Comparison of ENCODE assay signal across 22 mouse cellular contexts in genomic region chr17:83885021-83885582, GRCm38 (mm10). TPM values are rescaled to one million over a fixed set of nuclear protein-coding genes. Genes with fewer than 3 reads are reported as not detected.
DNase-seq lines count a peak whose midpoint lies in the region; ATAC-seq and TF ChIP-seq lines count a peak whose summit lies in the region.
"Had no signal": no experiment of that assay in that cellular context is flagged by ENCODE, and none has a peak within 500 bp of the region (broad histone marks: within the 10 kb centered on the region; RNA-seq: fewer than 3 reads in every experiment).

No protein-coding gene starts in this region.

- peak; percentile 28; the same call in 1 of the 2 replicates for TF ChIP-seq EP300 in liver, embryonic 14.5 days (IDR thresholded peaks at IDR 0.05; ENCODE audit: low read depth)

- no peaks in the 10 kb centered on the region for H3K9me3 ChIP-seq in kidney, embryonic 15.5 days (replicated peaks)
- no peaks in the 10 kb centered on the region for H3K9me3 ChIP-seq in liver, embryonic 14.5 days (ENCODE audit: control insufficient read depth, low read length)
- H3K9me3 ChIP-seq: forebrain, embryonic 12.5 days; G1E; heart, embryonic 13.5 days; hindbrain, embryonic 12.5 days had no signal

- TF ChIP-seq CTCF in liver, embryonic 14.5 days (IDR thresholded peaks at IDR 0.05; ENCODE audit: low read depth), result no peak
- TF ChIP-seq CTCF in Patski (IDR thresholded peaks at IDR 0.05), result no peak

- no peak overlapping the region for H3K4me2 ChIP-seq in kidney, embryonic 15.5 days
- no peak overlapping the region for H3K4me2 ChIP-seq in liver, embryonic 14.5 days (ENCODE audit: low read depth)
- H3K4me2 ChIP-seq: forebrain, embryonic 12.5 days; heart, embryonic 13.5 days; hindbrain, embryonic 12.5 days had no signal

- H3K36me3 ChIP-seq in kidney, embryonic 15.5 days, result no peaks in the 10 kb centered on the region
- no peaks in the 10 kb centered on the region for H3K36me3 ChIP-seq in liver, embryonic 14.5 days (replicated peaks; ENCODE audit: control insufficient read depth, insufficient read depth, low read depth)
- H3K36me3 ChIP-seq: forebrain, embryonic 12.5 days; G1E; heart, embryonic 13.5 days; hindbrain, embryonic 12.5 days had no signal

- no peak for ATAC-seq in kidney, embryonic 15.5 days (replicated peaks; ENCODE audit: low FRiP score)
- no peak for ATAC-seq in liver, embryonic 14.5 days (ENCODE audit: insufficient read depth)
- peak; percentile 26 for ATAC-seq in Patski
- ATAC-seq in megakaryocyte-erythroid progenitor cell, adult 5-6 weeks (replicated peaks; ENCODE audit: low FRiP score, low TSS enrichment, poor library complexity, severe bottlenecking), result peak; percentile 62
- ATAC-seq: activated CD4-positive, CD25-positive, alpha-beta regulatory T cell, adult 4 months; CD4-positive, CD25-positive, alpha-beta regulatory T cell, adult 4 months; forebrain, embryonic 16.5 days; hindbrain, embryonic 16.5 days; inflammation-experienced regulatory T-cells, adult 6 months had no signal

- CTCF ChIA-PET in Patski (lab: Charles Lee), result interaction anchor here (1.0 to 3.1 kb wide), 4 partner anchors 10 to 19 kb away, joined by 3 to 11 read pairs (median 4); no protein-coding TSS in a partner anchor

- H3K4me1 ChIP-seq in kidney, embryonic 15.5 days, result peaks cover 15% of the 10 kb centered on the region
- H3K4me1 ChIP-seq in liver, embryonic 14.5 days (replicated peaks; ENCODE audit: control insufficient read depth in 2 of 2, insufficient read depth in 2 of 2, low read length in 1 of 2), result 0 out of 4 replicates have a peak, but pooled peaks cover 0 to 2% of the 10 kb centered on the region in 2 experiments

- 0 out of 2 replicates have a peak overlapping the region, but pooled peaks have one; percentile 1 for H3K27ac ChIP-seq in kidney, embryonic 15.5 days
- no peak overlapping the region for H3K27ac ChIP-seq in liver, embryonic 14.5 days
- H3K27ac ChIP-seq: forebrain, embryonic 12.5 days; heart, embryonic 13.5 days; hindbrain, embryonic 12.5 days had no signal

- 69% methylated on average over 13 of the region's 13 CpGs for WGBS in kidney, embryonic 15.5 days
- WGBS in liver, embryonic 14.5 days (ENCODE audit: insufficient replicate concordance), result 52% methylated on average over 13 of the region's 13 CpGs

- DNase-seq in kidney, postnatal 4 days, result no peak
- DNase-seq in liver, embryonic 14.5 days (ENCODE audit: low read depth in 3 of 3, low spot score in 3 of 3), result no peak
- DNase-seq in liver (no peak), Patski (ENCODE audit: low read depth, low spot score) (no peak)
- DNase-seq in thymus, postnatal 36 days, result no peak
- DNase-seq: adrenal gland, adult 8-10 months; adrenal gland, postnatal 36 days; cerebellum, adult 2 months; cerebellum, postnatal 10 days; gastrocnemius, postnatal 14 days; heart, postnatal 4 days had no signal

- no peak overlapping the region for H3K9ac ChIP-seq in kidney, embryonic 15.5 days
- H3K9ac ChIP-seq in liver, embryonic 14.5 days (replicated peaks), result no peak overlapping the region
- H3K9ac ChIP-seq: forebrain, embryonic 12.5 days; heart, embryonic 13.5 days; hindbrain, embryonic 12.5 days had no signal

- POLR2A ChIA-PET in Patski (lab: Charles Lee), result interaction anchor here (0.6 kb wide), 1 partner anchor 97 kb away, joined by 5 read pairs; no protein-coding TSS in a partner anchor

- in situ Hi-C loops in Patski (cut with MboI; ENCODE audit: low pct_unique_long_range_greater_than_20kb), result no loop called here

- no peak overlapping the region for H3K4me3 ChIP-seq in kidney, embryonic 15.5 days (replicated peaks)
- no peak overlapping the region for H3K4me3 ChIP-seq in liver, embryonic 14.5 days (ENCODE audit: insufficient read depth in 1 of 2, low read depth in 2 of 2, low read length in 2 of 2)
- H3K4me3 ChIP-seq: forebrain, embryonic 12.5 days; heart, embryonic 13.5 days; hindbrain, embryonic 12.5 days had no signal

- H3K27me3 ChIP-seq in kidney, embryonic 15.5 days, result no peaks in the 10 kb centered on the region
- H3K27me3 ChIP-seq in liver, embryonic 14.5 days (ENCODE audit: control insufficient read depth, insufficient read depth, low read length), result no peaks in the 10 kb centered on the region
- no peaks in the 10 kb centered on the region for H3K27me3 ChIP-seq in Patski
- H3K27me3 ChIP-seq: forebrain, embryonic 12.5 days; heart, embryonic 13.5 days; hindbrain, embryonic 12.5 days had no signal

RNA-seq across cellular contexts. Expression of gene Haao, which starts 37.3 kb away (rescaled TPM):
- polyA plus RNA-seq in kidney, embryonic 15.5 days (2015; fragmentation: Nextera tagmentation; extraction: Ambion mirVana), result 1.8 and 2.3 TPM in 2 replicates
- 14.2 and 19.6 TPM in 2 replicates for polyA plus RNA-seq in liver, embryonic 14.5 days (2012; rRNA removed)
- polyA plus RNA-seq in liver, embryonic 14.5 days (2014; fragmentation: Nextera tagmentation; extraction: Ambion mirVana), result 30.5 and 33.3 TPM in 2 replicates
- polyA plus RNA-seq in Patski (2021), result not detected
- total RNA-seq in megakaryocyte-erythroid progenitor cell, adult 5-6 weeks (2014; fragmentation: Nextera tagmentation), result 1.6 and 3.9 TPM in 2 replicates
- total RNA-seq in megakaryocyte-erythroid progenitor cell, adult 5-6 weeks (2017), result 3.2 and 3.9 TPM in 2 replicates
- total RNA-seq: gastrocnemius, postnatal 14 days had no signal
- polyA plus RNA-seq: forebrain, embryonic 12.5 days had no signal

Comparison
In these comparisons a context has a peak if more than half of its experiments do, and no peak if none do; other contexts are left out.
1. ATAC-seq: peak in Patski (single experiment) and megakaryocyte-erythroid progenitor cell, adult 5-6 weeks (single experiment); none in kidney, embryonic 15.5 days (single experiment) and liver, embryonic 14.5 days (single experiment).